Mouse (Mus musculus) MEL (cell line): ENCODE measurements around the gene Rars. TPM values are rescaled to one million over a fixed set of nuclear protein-coding genes. Genes with fewer than 3 reads are reported as not detected.

Experiments used
- DNase-seq: peaks from one replicate; pipeline ENCODE4 v3.0.0; 2011; ENCODE audit warnings: low read depth, low spot score
- H3K27ac ChIP-seq: 2 replicates; pipeline ENCODE4 v1.5.1; 2012; ENCODE audit warnings: low read depth, mild to moderate bottlenecking, control low read depth, low read length, moderate library complexity; ENCODE audit not compliant: control insufficient read depth
- H3K27me3 ChIP-seq, 2 experiments: fragments of 150-350 bp in 1 of 2; sonication (generic) in 1 of 2; 2 replicates each; pipeline ENCODE4 v1.6.1; 2012; ENCODE audit warnings: low read length in 2 of 2, mild to moderate bottlenecking in 2 of 2, improper control_type of control experiment in 1 of 2, moderate library complexity in 1 of 2; ENCODE audit not compliant: insufficient read depth in 2 of 2, control insufficient read depth in 1 of 2
- H3K36me3 ChIP-seq, 2 experiments: 2 replicates each; pipeline ENCODE4 v1.6.1; 2012 to 2014; ENCODE audit warnings: low read length in 2 of 2, improper control_type of control experiment in 1 of 2, inconsistent platforms in 1 of 2, mild to moderate bottlenecking in 1 of 2; ENCODE audit not compliant: insufficient read depth in 2 of 2, control insufficient read depth in 1 of 2
- H3K4me1 ChIP-seq, 2 experiments: fragments of 150-350 bp in 1 of 2; sonication (generic) in 1 of 2; 2 replicates each; pipeline ENCODE4 v1.6.1; 2012; ENCODE audit warnings: low read length in 2 of 2, improper control_type of control experiment in 1 of 2, mild to moderate bottlenecking in 1 of 2; ENCODE audit not compliant: insufficient read depth in 2 of 2, control insufficient read depth in 1 of 2
- H3K4me3 ChIP-seq, 2 experiments: fragments of 150-350 bp in 1 of 2; sonication (generic) in 1 of 2; 2 replicates each; pipeline ENCODE4 v1.5.1; 2012; ENCODE audit warnings: low read depth in 2 of 2, low read length in 2 of 2, mild to moderate bottlenecking in 2 of 2, moderate library complexity in 2 of 2, control low read depth in 1 of 2, improper control_type of control experiment in 1 of 2; ENCODE audit not compliant: control insufficient read depth in 1 of 2, insufficient read depth in 1 of 2
- H3K79me2 ChIP-seq: 2 replicates; pipeline ENCODE4 v1.6.1; 2012; ENCODE audit warnings: mild to moderate bottlenecking, low read length, moderate library complexity; ENCODE audit not compliant: control insufficient read depth, poor library complexity, insufficient read depth
- H3K9ac ChIP-seq: 2 replicates; pipeline ENCODE4 v1.6.1; 2012; ENCODE audit warnings: low read depth, mild to moderate bottlenecking, control low read depth, low read length, moderate library complexity; ENCODE audit not compliant: control insufficient read depth, poor library complexity, severe bottlenecking
- H3K9me3 ChIP-seq: fragments of 150-350 bp; sonication (generic); replicated peaks from 2 replicates; pipeline ENCODE4 v1.6.1; 2012; ENCODE audit warnings: mild to moderate bottlenecking, low read length, improper control_type of control experiment, moderate library complexity; ENCODE audit not compliant: insufficient read depth
- CHD1 ChIP-seq: IDR thresholded peaks from 2 replicates; pipeline ENCODE4 v1.6.1; 2012; ENCODE audit warnings: low read depth, mild to moderate bottlenecking, inconsistent platforms, low read length, improper control_type of control experiment
- ELF1 ChIP-seq: IDR thresholded peaks from 2 replicates; pipeline ENCODE4 v1.6.1; 2014; ENCODE audit warnings: low read depth, mild to moderate bottlenecking, inconsistent platforms, low read length, improper control_type of control experiment, moderate library complexity
- EP300 ChIP-seq, 2 experiments: IDR thresholded peaks; 2 replicates each; pipeline ENCODE4 v1.6.1; 2011; ENCODE audit warnings: improper control_type of control experiment in 2 of 2, low read length in 2 of 2, low read depth in 1 of 2, mild to moderate bottlenecking in 1 of 2
- ETS1 ChIP-seq: IDR thresholded peaks from 2 replicates; pipeline ENCODE4 v1.6.1; 2012; ENCODE audit warnings: low read depth, mild to moderate bottlenecking, inconsistent platforms, low read length, improper control_type of control experiment, moderate library complexity
- GABPA ChIP-seq: IDR thresholded peaks from 2 replicates; pipeline ENCODE4 v1.6.1; 2012; ENCODE audit warnings: low read depth, mild to moderate bottlenecking, inconsistent platforms, low read length, improper control_type of control experiment, moderate library complexity
- HCFC1 ChIP-seq: IDR thresholded peaks from 2 replicates; pipeline ENCODE4 v1.6.1; 2012; ENCODE audit warnings: low read depth, mild to moderate bottlenecking, inconsistent platforms, low read length, improper control_type of control experiment, moderate library complexity
- JUND ChIP-seq: IDR thresholded peaks from 2 replicates; pipeline ENCODE4 v1.6.1; 2011; ENCODE audit warnings: low read depth, mild to moderate bottlenecking, improper control_type of control experiment, low read length
- KAT2A ChIP-seq: conservative IDR thresholded peaks from 2 replicates; pipeline ENCODE4 v1.6.1; 2012; ENCODE audit warnings: low read depth, low read length, improper control_type of control experiment, inconsistent platforms
- MAFK ChIP-seq: IDR thresholded peaks from 2 replicates; pipeline ENCODE4 v1.6.1; 2011; ENCODE audit warnings: low read depth, mild to moderate bottlenecking, low read length, improper control_type of control experiment, borderline replicate concordance
- MEF2A ChIP-seq: IDR thresholded peaks from 2 replicates; pipeline ENCODE4 v1.6.1; 2014; ENCODE audit warnings: low read depth, mild to moderate bottlenecking, inconsistent platforms, low read length, improper control_type of control experiment; ENCODE audit not compliant: poor library complexity, insufficient replicate concordance, severe bottlenecking; ENCODE audit errors: extremely low read depth
- MXI1 ChIP-seq: IDR thresholded peaks from 2 replicates; pipeline ENCODE4 v1.6.1; 2011; ENCODE audit warnings: mild to moderate bottlenecking, low read depth, low read length, improper control_type of control experiment
- MYB ChIP-seq: IDR thresholded peaks from 2 replicates; pipeline ENCODE4 v1.6.1; 2011; ENCODE audit warnings: mild to moderate bottlenecking, low read depth, low read length, improper control_type of control experiment
- POLR2A ChIP-seq, 2 experiments: IDR thresholded peaks; 2 replicates each; pipeline ENCODE4 v1.6.1; 2011 to 2012; ENCODE audit warnings: low read length in 2 of 2, mild to moderate bottlenecking in 2 of 2, control low read depth in 1 of 2, improper control_type of control experiment in 1 of 2, low read depth in 1 of 2, moderate library complexity in 1 of 2; ENCODE audit not compliant: control insufficient read depth in 1 of 2, insufficient read depth in 1 of 2, poor library complexity in 1 of 2
- POLR2AphosphoS5 ChIP-seq: IDR thresholded peaks from 2 replicates; pipeline ENCODE4 v1.6.1; 2012; ENCODE audit warnings: low read depth, borderline replicate concordance, mild to moderate bottlenecking, inconsistent platforms, low read length, moderate library complexity, mixed read lengths
- RCOR1 ChIP-seq: IDR thresholded peaks from 2 replicates; pipeline ENCODE4 v1.6.1; 2012; ENCODE audit warnings: low read depth, mild to moderate bottlenecking, inconsistent platforms, low read length, improper control_type of control experiment
- UBTF ChIP-seq: IDR thresholded peaks from 2 replicates; pipeline ENCODE4 v1.6.1; 2012; ENCODE audit warnings: low read depth, mild to moderate bottlenecking, inconsistent platforms, low read length, improper control_type of control experiment, moderate library complexity, borderline replicate concordance; ENCODE audit not compliant: insufficient read depth
- ZKSCAN1 ChIP-seq: IDR thresholded peaks from 2 replicates; pipeline ENCODE4 v1.6.1; 2012; ENCODE audit warnings: low read depth, mild to moderate bottlenecking, inconsistent platforms, low read length, improper control_type of control experiment, moderate library complexity
- ZMIZ1 ChIP-seq: IDR thresholded peaks from 2 replicates; pipeline ENCODE4 v1.6.1; 2012; ENCODE audit warnings: low read depth, mild to moderate bottlenecking, inconsistent platforms, low read length, improper control_type of control experiment, moderate library complexity
- ZNF384 ChIP-seq: IDR thresholded peaks from 2 replicates; pipeline ENCODE4 v1.6.1; 2012; ENCODE audit warnings: low read depth, mild to moderate bottlenecking, inconsistent platforms, low read length, improper control_type of control experiment
- polyA plus RNA-seq, 2 experiments: library from polyadenylated mRNA; stranded (reverse) in 1 of 2; unstranded in 1 of 2; fragments of >175 nt in 1 of 2; fragments of >200 nt in 1 of 2; gene quantifications; 2 replicates each; pipeline versions ENCODE4 v1.2.1 to v1.2.4; 2012; ENCODE audit warnings: low replicate concordance in 2 of 2, low read depth in 1 of 2; ENCODE audit not compliant: insufficient read length in 2 of 2, insufficient read depth in 1 of 2, missing spikeins in 1 of 2
- total RNA-seq: library from RNA; depleted of rRNA; stranded (reverse); fragments of 300-350 nt; gene quantifications from 2 replicates; pipeline ENCODE4 v1.2.3, GENCODE M21; 2012

Rars gene
- total and polyA plus RNA-seq, 3 experiments: 193 to 396 (median 251) TPM

- TF ChIP-seq MEF2A: peak; percentile 78; the same call in 1 of the 2 replicates
- TF ChIP-seq ETS1: no peak
- TF ChIP-seq POLR2AphosphoS5: no peak
- no peak for TF ChIP-seq HCFC1
- TF ChIP-seq UBTF: no peak
- TF ChIP-seq ZNF384: no peak
- peak; percentile 50; the same call in 1 of the 2 replicates for TF ChIP-seq RCOR1
- TF ChIP-seq ZKSCAN1: no peak
- TF ChIP-seq CHD1: no peak
- TF ChIP-seq GABPA: no peak
- TF ChIP-seq, all 39 proteins: peak for 5
Observed at GRCm38 (mm10) chr11:35837156-35838126, 3.1 kb upstream of the Rars start (continued).

GRCm38 (mm10) chr11:35833270-35833669, 1.0 kb downstream of the Rars start:
- Histone ChIP-seq H3K27ac (peak overlapping the region; percentile 5), H3K79me2 (peaks cover 41% of the 10 kb centered on the region), H3K36me3 (peaks cover 33 to 34% of the 10 kb centered on the region in 2 experiments)
- TF ChIP-seq POLR2AphosphoS5 (no peak), MAFK (peak; percentile 62; the same call in 1 of the 2 replicates), MEF2A (no peak), KAT2A (no peak), EP300 (IDR thresholded peaks at IDR 0.05; ENCODE audit: low read depth in 1 of 2, low read length in 2 of 2) (peak in 1 of 2 experiments; percentile 33; a peak in 2 of 4 replicates), CHD1 (peak; percentile 58; the same call in 1 of the 2 replicates), JUND (no peak), MXI1 (peak; percentile 50; the same call in 1 of the 2 replicates), MYB (0 out of 2 replicates have a peak, but pooled peaks have one; percentile 7), POLR2A (IDR thresholded peaks at IDR 0.05; ENCODE audit: control insufficient read depth in 1 of 2, insufficient read depth in 1 of 2, low read depth in 1 of 2, low read length in 2 of 2, poor library complexity in 1 of 2) (0 out of 4 replicates have a peak, but pooled peaks of 1 of the 2 experiments have one; percentile 21), ZMIZ1 (no peak), ELF1 (0 out of 2 replicates have a peak, but pooled peaks have one; percentile 35), ETS1 (0 out of 2 replicates have a peak, but pooled peaks have one; percentile 32)
- TF ChIP-seq, all 39 proteins: peak for 8
- no peaks in the 10 kb centered on the region for H3K27me3 ChIP-seq
- no peaks in the 10 kb centered on the region for H3K9me3 ChIP-seq
- H3K9ac ChIP-seq: peak overlapping the region; percentile 86
- peak; percentile 63 for DNase-seq
- peak overlapping the region; percentile 80 to 99 for H3K4me3 ChIP-seq
- H3K4me1 ChIP-seq: peaks cover 14 to 20% of the 10 kb centered on the region in 2 experiments
